Mouse (Mus musculus) stomach, postnatal 0 days (tissue): ENCODE results near the gene Rdh9.

Experiments used
- CTCF ChIP-seq: IDR thresholded peaks from 2 replicates; pipeline ENCODE4 v1.5.1; 2016; ENCODE audit warnings: antibody characterized with exemption, low read depth, mild to moderate bottlenecking, moderate library complexity
- EP300 ChIP-seq: optimal IDR thresholded peaks from 2 replicates; pipeline ENCODE3; 2016; ENCODE audit warnings: antibody characterized with exemption

GRCm38 (mm10) chr10:127728437-127728836, 47.7 kb upstream of the Rdh9 start:
- TF ChIP-seq CTCF: no peak
- no peak for TF ChIP-seq EP300
